Mouse (Mus musculus) skeletal muscle tissue, postnatal 0 days (tissue): Measurements from ENCODE around the gene Slc41a3. TPM values are rescaled to one million over a fixed set of nuclear protein-coding genes. Genes with fewer than 3 reads are reported as not detected.

Experiments
- microRNA-seq, 2 experiments: library from miRNA; unstranded; fragments of <30 nt; microRNA quantifications; one replicate each; pipeline ENCODE4; 2016
- polyA plus RNA-seq: library from polyadenylated mRNA; unstranded; fragments of >200 nt; fragmentation: Nextera tagmentation; extraction: Ambion mirVana; gene quantifications from 2 replicates; pipeline ENCODE4 v1.2.1, GENCODE M21; 2015

Slc41a3 gene
- 20.6 and 22.3 TPM in 2 replicates for polyA plus RNA-seq

GRCm38 (mm10) chr6:90604533-90605297, at the start of gene Slc41a3:
TSS of gene Slc41a3 (plus strand) at chr6:90604725.

Small RNA genes lying within 50 kb of the gene (microRNA-seq; reads per million reads assigned to microRNA genes)
- 0 reads per million in 2 experiments for gene Gm24816

Other genes starting within 250 kb of the Slc41a3 start
- 5.5 and 6.6 TPM in 2 replicates for gene Zxdc, start 235.2 kb upstream of the Slc41a3 start, polyA plus RNA-seq
- 0.28 and 0.42 TPM in 2 replicates for gene Cfap100, start 175.9 kb upstream of the Slc41a3 start, polyA plus RNA-seq
- 9.6 and 13.0 TPM in 2 replicates for gene Klf15, start 142.1 kb upstream of the Slc41a3 start, polyA plus RNA-seq
- 2.0 and 7.0 TPM in 2 replicates for gene Aldh1l1, start 118.3 kb upstream of the Slc41a3 start, polyA plus RNA-seq